Mouse (Mus musculus) ES-E14 (cell line): Measurements from ENCODE around the gene Wars. TPM values are rescaled to one million over a fixed set of nuclear protein-coding genes. Genes with fewer than 3 reads are reported as not detected.

Experiments
- DNase-seq: peaks from one replicate; pipeline ENCODE4 v3.0.0-alpha.2; 2013; ENCODE audit warnings: low read depth, low spot score
- H3K27ac ChIP-seq: 2 replicates; pipeline ENCODE4 v1.5.1; 2012; ENCODE audit warnings: low read depth, mild to moderate bottlenecking, low read length, moderate library complexity, mixed read lengths; ENCODE audit not compliant: poor library complexity, insufficient read depth, severe bottlenecking
- H3K36me3 ChIP-seq: 2 replicates; pipeline ENCODE4 v1.6.1; 2012; ENCODE audit warnings: mild to moderate bottlenecking, low read length, moderate library complexity, mixed read lengths; ENCODE audit not compliant: control insufficient read depth, poor library complexity, insufficient read depth, severe bottlenecking
- H3K4me1 ChIP-seq, 2 experiments: fragments of 150-350 bp in 1 of 2; sonication (generic) in 1 of 2; 2 replicates each; pipeline ENCODE4 v1.6.1; 2012; ENCODE audit warnings: low read length in 2 of 2, mild to moderate bottlenecking in 1 of 2, mixed read lengths in 1 of 2; ENCODE audit not compliant: control insufficient read depth in 2 of 2, insufficient read depth in 2 of 2, poor library complexity in 1 of 2
- H3K4me3 ChIP-seq, 2 experiments: fragments of 150-350 bp in 1 of 2; sonication (generic) in 1 of 2; 2 replicates each; pipeline ENCODE4 v1.5.1; 2012; ENCODE audit warnings: low read length in 2 of 2, low read depth in 1 of 2, mild to moderate bottlenecking in 1 of 2, mixed read lengths in 1 of 2; ENCODE audit not compliant: insufficient read depth in 1 of 2, poor library complexity in 1 of 2, severe bottlenecking in 1 of 2
- H3K9ac ChIP-seq: 2 replicates; pipeline ENCODE4 v1.6.1; 2012; ENCODE audit warnings: low read depth, mild to moderate bottlenecking, low read length, mixed read lengths; ENCODE audit not compliant: poor library complexity, insufficient read depth, severe bottlenecking
- H3K9me3 ChIP-seq: fragments of 150-350 bp; sonication (generic); 2 replicates; pipeline ENCODE4 v1.6.1; 2012; ENCODE audit warnings: low read depth, mild to moderate bottlenecking, low read length; ENCODE audit not compliant: control insufficient read depth, insufficient read depth
- CHD2 ChIP-seq: IDR thresholded peaks from 2 replicates; pipeline ENCODE4 v1.6.1; 2014; ENCODE audit warnings: mild to moderate bottlenecking, low read depth, low read length, inconsistent platforms
- HCFC1 ChIP-seq: IDR thresholded peaks from 2 replicates; pipeline ENCODE4 v1.6.1; 2012; ENCODE audit warnings: low read length, inconsistent platforms, borderline replicate concordance; ENCODE audit not compliant: insufficient read depth
- MAFK ChIP-seq: IDR thresholded peaks from 2 replicates; pipeline ENCODE4 v1.6.1; 2014; ENCODE audit warnings: mild to moderate bottlenecking, low read depth, low read length, inconsistent platforms; ENCODE audit not compliant: insufficient read depth
- ZC3H11A ChIP-seq: IDR thresholded peaks from 2 replicates; pipeline ENCODE4 v1.6.1; 2012; ENCODE audit warnings: low read depth, mild to moderate bottlenecking, inconsistent platforms, low read length, borderline replicate concordance
- ZNF384 ChIP-seq: IDR thresholded peaks from 2 replicates; pipeline ENCODE4 v1.6.1; 2012; ENCODE audit warnings: low read depth, low read length, inconsistent platforms
- in situ Hi-C, 2 experiments: fragments of 600-800 bp; cut with MboI; formaldehyde crosslinking; loops; one replicate each; pipeline ENCODE4 v1.15.1; 2025; ENCODE audit warnings: low sequenced_read_pairs in 2 of 2, inconsistent platforms in 1 of 2; ENCODE audit not compliant: unreplicated experiment in 2 of 2
- total RNA-seq: library from RNA; depleted of rRNA; stranded (reverse); fragments of 300-350 nt; gene quantifications from 2 replicates; pipeline ENCODE4 v1.2.3, GENCODE M21; 2012

The Wars gene
- total RNA-seq, 1 experiment = 85.2 TPM

- Histone ChIP-seq H3K27ac (no peak overlapping the region), H3K4me1 (peaks cover 0 to 1% of the 10 kb centered on the region in 2 experiments; a peak in 1 of 4 replicates)
These were observed 21.9 kb upstream of the Wars start for GRCm38 (mm10) chr12:108915893-108916292.

GRCm38 (mm10) chr12:108914709-108915340 lies 20.9 kb upstream of the Wars start:
- Histone ChIP-seq H3K4me1 (peaks cover 0 to 1% of the 10 kb centered on the region in 2 experiments; a peak in 1 of 4 replicates), H3K9ac (no peak overlapping the region), H3K36me3 (peaks cover 4% of the 10 kb centered on the region; the same call in 1 of the 2 replicates), H3K4me3 (no peak overlapping the region), H3K27ac (no peak overlapping the region), H3K9me3 (no peaks in the 10 kb centered on the region)
- no peak for DNase-seq
- in situ Hi-C loops = loop anchor here in 1 of 2 experiments (25.0 kb wide), 1 partner anchor 397 kb away; no protein-coding TSS in a partner anchor
- TF ChIP-seq ZNF384 = no peak
- no peak for TF ChIP-seq ZC3H11A
- TF ChIP-seq MAFK = no peak
- no peak for TF ChIP-seq CHD2
- TF ChIP-seq HCFC1 = no peak

More at GRCm38 (mm10) chr12:108915893-108916292, 21.9 kb upstream of the Wars start:
- H3K9me3 ChIP-seq = no peaks in the 10 kb centered on the region
- H3K4me3 ChIP-seq = no peak overlapping the region
- H3K36me3 ChIP-seq = peaks cover 4% of the 10 kb centered on the region; the same call in 1 of the 2 replicates
- in situ Hi-C loops = loop anchor here in 1 of 2 experiments (25.0 kb wide), 1 partner anchor 396 kb away; no protein-coding TSS in a partner anchor
- no peak overlapping the region for H3K9ac ChIP-seq
- TF ChIP-seq ZNF384 (no peak), ZC3H11A (no peak), CHD2 (no peak), HCFC1 (no peak), MAFK (no peak)
- DNase-seq = no peak

GRCm38 (mm10) chr12:108914198-108914597 lies 20.2 kb upstream of the Wars start:
- Histone ChIP-seq H3K9me3 (no peaks in the 10 kb centered on the region), H3K27ac (no peak overlapping the region), H3K36me3 (peaks cover under 1% of the 10 kb centered on the region; the same call in 1 of the 2 replicates), H3K4me3 (no peak overlapping the region), H3K9ac (no peak overlapping the region), H3K4me1 (no peaks in the 10 kb centered on the region)
- in situ Hi-C loops = loop anchor here in 1 of 2 experiments (25.0 kb wide), 1 partner anchor 398 kb away; no protein-coding TSS in a partner anchor
- TF ChIP-seq ZNF384 = no peak
- TF ChIP-seq ZC3H11A = no peak
- DNase-seq = no peak

- Histone ChIP-seq H3K4me3 (no peak overlapping the region), H3K9ac (no peak overlapping the region), H3K9me3 (no peaks in the 10 kb centered on the region), H3K36me3 (no peaks in the 10 kb centered on the region; the same call in 1 of the 2 replicates), H3K4me1 (no peaks in the 10 kb centered on the region), H3K27ac (no peak overlapping the region)
- in situ Hi-C loops = loop anchor here in 1 of 2 experiments (25.0 kb wide), 1 partner anchor 400 kb away; no protein-coding TSS in a partner anchor
- TF ChIP-seq MAFK = no peak
- TF ChIP-seq HCFC1 = no peak
- no peak for TF ChIP-seq CHD2
- TF ChIP-seq ZNF384 = no peak
- TF ChIP-seq ZC3H11A = no peak
- DNase-seq = no peak
These were observed 18.5 kb upstream of the Wars start for GRCm38 (mm10) chr12:108912442-108912841.
